Mouse (Mus musculus): ENCODE measurements around the gene Ddx47. TPM values are rescaled to one million over a fixed set of nuclear protein-coding genes. Genes with fewer than 3 reads are reported as not detected.

The Ddx47 gene
- polyA plus RNA-seq, 1 experiment from 2014 or later = 117 TPM

DNA sequence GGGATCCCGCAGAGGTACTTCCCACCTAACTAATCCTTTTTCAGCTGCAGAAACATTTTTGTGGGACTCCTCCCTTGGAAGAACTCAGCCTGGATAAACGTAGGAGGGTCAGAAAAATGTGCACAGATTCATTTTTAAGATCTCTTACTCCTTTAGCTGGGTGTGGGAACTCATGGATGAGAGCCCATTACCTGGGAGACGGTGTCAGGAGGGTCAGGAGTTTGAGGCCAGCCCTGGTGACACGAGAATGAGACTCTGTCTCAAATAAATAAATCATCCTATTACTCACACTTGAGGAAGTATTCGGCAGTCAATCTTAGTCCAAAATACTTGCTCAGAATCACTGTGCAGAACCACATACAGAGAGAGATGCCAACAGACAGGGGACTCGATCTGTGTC is 58.4 kb downstream of the Ddx47 start:
- peaks cover 22% of the 10 kb centered on the region for H3K4me1 ChIP-seq (ENCODE audit: control insufficient read depth, insufficient read depth, low read length)
- 55% methylated on average over 6 of the region's 6 CpGs for WGBS
- no peak overlapping the region for H3K4me3 ChIP-seq (ENCODE audit: low read length)
- no peaks in the 10 kb centered on the region for H3K27me3 ChIP-seq (ENCODE audit: control insufficient read depth, insufficient read depth, low read length)
- no peak overlapping the region for H3K4me2 ChIP-seq (replicated peaks; ENCODE audit: low read depth, low read length)
- no peaks in the 10 kb centered on the region for H3K9me3 ChIP-seq (ENCODE audit: control insufficient read depth, low read length)
- ATAC-seq (ENCODE audit: low FRiP score, low TSS enrichment) = no peak
- H3K36me3 ChIP-seq (ENCODE audit: control insufficient read depth, insufficient read depth, low read length) = no peaks in the 10 kb centered on the region
- H3K27ac ChIP-seq (ENCODE audit: low read depth, low read length) = no peak overlapping the region
- no peak overlapping the region for H3K9ac ChIP-seq (ENCODE audit: low read depth, low read length)

- Histone ChIP-seq H3K36me3 (ENCODE audit: control insufficient read depth, insufficient read depth, low read length) (no peaks in the 10 kb centered on the region), H3K4me3 (ENCODE audit: low read length) (no peak overlapping the region), H3K9ac (ENCODE audit: low read depth, low read length) (no peak overlapping the region), H3K4me1 (ENCODE audit: control insufficient read depth, insufficient read depth, low read length) (peaks cover 19% of the 10 kb centered on the region), H3K4me2 (replicated peaks; ENCODE audit: low read depth, low read length) (no peak overlapping the region), H3K27ac (ENCODE audit: low read depth, low read length) (no peak overlapping the region), H3K9me3 (ENCODE audit: control insufficient read depth, low read length) (no peaks in the 10 kb centered on the region), H3K27me3 (ENCODE audit: control insufficient read depth, insufficient read depth, low read length) (no peaks in the 10 kb centered on the region)
- 88% methylated on average over 2 of the region's 2 CpGs for WGBS
- no peak for ATAC-seq (ENCODE audit: low FRiP score, low TSS enrichment)
Observed at GRCm38 (mm10) chr6:135070347-135070746, 58.9 kb downstream of the Ddx47 start.

Other genes starting within 250 kb of the Ddx47 start
- gene Dusp16, start 219.0 kb upstream of the Ddx47 start, polyA plus RNA-seq (2014; fragmentation: Nextera tagmentation; extraction: Ambion mirVana) = 8.6 and 12.3 TPM in 2 replicates
- 1.7 and 2.0 TPM in 2 replicates for gene Crebl2, start 181.5 kb upstream of the Ddx47 start, polyA plus RNA-seq (2014; fragmentation: Nextera tagmentation; extraction: Ambion mirVana)
- 12.1 and 13.1 TPM in 2 replicates for gene Gpr19, start 113.0 kb upstream of the Ddx47 start, polyA plus RNA-seq (2014; fragmentation: Nextera tagmentation; extraction: Ambion mirVana)
- 14.5 and 15.3 TPM in 2 replicates for gene Cdkn1b, start 91.2 kb upstream of the Ddx47 start, polyA plus RNA-seq (2014; fragmentation: Nextera tagmentation; extraction: Ambion mirVana)
- 4.4 and 4.6 TPM in 2 replicates for gene Apold1, start 29.9 kb upstream of the Ddx47 start, polyA plus RNA-seq (2014; fragmentation: Nextera tagmentation; extraction: Ambion mirVana)
- 12.5 and 15.8 TPM in 2 replicates for gene Gprc5a, start 54.0 kb downstream of the Ddx47 start, polyA plus RNA-seq (2014; fragmentation: Nextera tagmentation; extraction: Ambion mirVana)
- gene Gprc5d, start 106.7 kb downstream of the Ddx47 start, polyA plus RNA-seq (2014; fragmentation: Nextera tagmentation; extraction: Ambion mirVana) = not detected in 2 replicates
- 29.8 and 34.2 TPM in 2 replicates for gene Fam234b, start 186.4 kb downstream of the Ddx47 start, polyA plus RNA-seq (2014; fragmentation: Nextera tagmentation; extraction: Ambion mirVana)
- 9.2 and 36.9 TPM in 2 replicates for gene Hebp1, start 186.4 kb downstream of the Ddx47 start, polyA plus RNA-seq (2014; fragmentation: Nextera tagmentation; extraction: Ambion mirVana)
- 0.64 and 1.1 TPM in 2 replicates for gene Gsg1, start 242.7 kb downstream of the Ddx47 start, polyA plus RNA-seq (2014; fragmentation: Nextera tagmentation; extraction: Ambion mirVana)

Measured in kidney, embryonic 14.5 days (tissue).